Mouse (Mus musculus) neural tube, embryonic 11.5 days (tissue): ENCODE data around the gene Smap2. TPM values are rescaled to one million over a fixed set of nuclear protein-coding genes. Genes with fewer than 3 reads are reported as not detected.
A peak's percentile ranks its signal among the peaks of the same experiment; 100 is the strongest.

Experiments used
- ATAC-seq: fragments of 200-750 bp; cut with Nextera tagmentation; 2 replicates; pipeline ENCODE4 v1.8.0; 2017; ENCODE audit warnings: moderate number of reproducible peaks, mild to moderate bottlenecking, moderate TSS enrichment, moderate library complexity; ENCODE audit not compliant: insufficient read depth, low FRiP score, low TSS enrichment
- DNase-seq: peaks from one replicate; pipeline ENCODE4 v3.0.0-alpha.2; 2015; ENCODE audit warnings: low spot score
- H3K27ac ChIP-seq: fragments of 300-500 bp; sonication (generic); 2 replicates; pipeline ENCODE4 v1.5.1; 2014; ENCODE audit warnings: low read depth, mild to moderate bottlenecking, low read length
- H3K27me3 ChIP-seq: fragments of 300-500 bp; sonication (generic); 2 replicates; pipeline ENCODE4 v1.6.1; 2014; ENCODE audit warnings: mild to moderate bottlenecking, low read length, mixed read lengths; ENCODE audit not compliant: control insufficient read depth, insufficient read depth
- H3K36me3 ChIP-seq: fragments of 300-500 bp; sonication (generic); 2 replicates; pipeline ENCODE4 v1.6.1; 2014; ENCODE audit warnings: mild to moderate bottlenecking, low read length, moderate library complexity, mixed read lengths; ENCODE audit not compliant: control insufficient read depth, insufficient read depth
- H3K4me1 ChIP-seq: fragments of 300-500 bp; sonication (generic); 2 replicates; pipeline ENCODE4 v1.6.1; 2014; ENCODE audit warnings: low read length, mixed read lengths; ENCODE audit not compliant: control insufficient read depth, insufficient read depth
- H3K4me2 ChIP-seq: fragments of 300-500 bp; sonication (generic); 2 replicates; pipeline ENCODE4 v1.6.1; 2014; ENCODE audit warnings: low read depth, mild to moderate bottlenecking, moderate library complexity
- H3K4me3 ChIP-seq: fragments of 300-500 bp; sonication (generic); 2 replicates; pipeline ENCODE4 v1.5.1; 2014; ENCODE audit warnings: low read depth, low read length
- H3K9ac ChIP-seq: fragments of 300-500 bp; sonication (generic); 2 replicates; pipeline ENCODE4 v1.6.1; 2014; ENCODE audit warnings: mild to moderate bottlenecking, low read length
- H3K9me3 ChIP-seq: fragments of 300-500 bp; sonication (generic); 2 replicates; pipeline ENCODE4 v1.6.1; 2016; ENCODE audit warnings: low read length; ENCODE audit not compliant: control insufficient read depth
- WGBS: fragments of 180-500 bp; shearing (Covaris S2); extraction: QIAGEN DNeasy Blood & Tissue Kit; methylation state at CpG from one replicate; pipeline ENCODE4 v1.1.7; 2014; 5-methylcytosine and 5-hydroxymethylcytosine counted together
- polyA plus RNA-seq: library from polyadenylated mRNA; unstranded; fragments of >200 nt; fragmentation: Nextera tagmentation; extraction: Ambion mirVana; gene quantifications from 2 replicates; pipeline ENCODE4 v1.2.1, GENCODE M21; 2014

The Smap2 gene
- polyA plus RNA-seq, 1 experiment from 2014 or later: 24.7 TPM

GRCm38 (mm10) chr4:120974711-120975427, 42.2 kb downstream of the Smap2 start:
- no peaks in the 10 kb centered on the region for H3K9me3 ChIP-seq
- H3K36me3 ChIP-seq: peaks cover 11% of the 10 kb centered on the region
- no peak overlapping the region for H3K4me2 ChIP-seq
- H3K27me3 ChIP-seq: no peaks in the 10 kb centered on the region
- DNase-seq: no peak
- H3K27ac ChIP-seq: no peak overlapping the region
- ATAC-seq: no peak
- WGBS: 89% methylated on average over 11 of the region's 11 CpGs
- H3K4me1 ChIP-seq: no peaks in the 10 kb centered on the region
- no peak overlapping the region for H3K4me3 ChIP-seq
- H3K9ac ChIP-seq: no peak overlapping the region

GRCm38 (mm10) chr4:120971842-120972241, 45.2 kb downstream of the Smap2 start:
- no peaks in the 10 kb centered on the region for H3K9me3 ChIP-seq
- H3K4me1 ChIP-seq: no peaks in the 10 kb centered on the region
- no peak overlapping the region for H3K4me2 ChIP-seq
- no peak for ATAC-seq
- H3K36me3 ChIP-seq: peaks cover 11% of the 10 kb centered on the region
- H3K9ac ChIP-seq: no peak overlapping the region
- no peak for DNase-seq
- no peak overlapping the region for H3K27ac ChIP-seq
- H3K4me3 ChIP-seq: no peak overlapping the region
- 90% methylated on average over 8 of the region's 8 CpGs for WGBS
- H3K27me3 ChIP-seq: no peaks in the 10 kb centered on the region

- WGBS: 82% methylated on average over 5 of the region's 5 CpGs
- no peak overlapping the region for H3K4me2 ChIP-seq
- no peak overlapping the region for H3K4me3 ChIP-seq
- ATAC-seq (no peak), DNase-seq (peak; percentile 46)
- H3K36me3 ChIP-seq: peaks cover 11% of the 10 kb centered on the region
- no peaks in the 10 kb centered on the region for H3K27me3 ChIP-seq
- no peaks in the 10 kb centered on the region for H3K9me3 ChIP-seq
- H3K27ac ChIP-seq: no peak overlapping the region
- H3K4me1 ChIP-seq: no peaks in the 10 kb centered on the region
- no peak overlapping the region for H3K9ac ChIP-seq
These were observed 47.5 kb downstream of the Smap2 start for GRCm38 (mm10) chr4:120969382-120970146.

GRCm38 (mm10) chr4:120968486-120968885, 48.6 kb downstream of the Smap2 start:
- no peak overlapping the region for H3K27ac ChIP-seq
- DNase-seq (no peak), ATAC-seq (no peak)
- H3K36me3 ChIP-seq: peaks cover 11% of the 10 kb centered on the region
- H3K4me2 ChIP-seq: no peak overlapping the region
- no peaks in the 10 kb centered on the region for H3K9me3 ChIP-seq
- WGBS: 94% methylated on average over 9 of the region's 9 CpGs
- no peaks in the 10 kb centered on the region for H3K27me3 ChIP-seq
- H3K9ac ChIP-seq: no peak overlapping the region
- H3K4me1 ChIP-seq: no peaks in the 10 kb centered on the region
- H3K4me3 ChIP-seq: no peak overlapping the region

- no peaks in the 10 kb centered on the region for H3K9me3 ChIP-seq
- no peaks in the 10 kb centered on the region for H3K36me3 ChIP-seq
- DNase-seq: no peak
- H3K4me3 ChIP-seq: no peak overlapping the region
- H3K4me1 ChIP-seq: 0 out of 2 replicates have a peak, but pooled peaks cover 7% of the 10 kb centered on the region
- no peak overlapping the region for H3K9ac ChIP-seq
- H3K27ac ChIP-seq: no peak overlapping the region
- no peak for ATAC-seq
- no peaks in the 10 kb centered on the region for H3K27me3 ChIP-seq
- 92% methylated on average over 1 of the region's 1 CpGs for WGBS
- H3K4me2 ChIP-seq: no peak overlapping the region
These were observed 61.5 kb downstream of the Smap2 start for GRCm38 (mm10) chr4:120955586-120955985.

GRCm38 (mm10) chr4:120953667-120954066, 63.4 kb downstream of the Smap2 start:
- no peak for DNase-seq
- H3K36me3 ChIP-seq: no peaks in the 10 kb centered on the region
- H3K4me3 ChIP-seq: no peak overlapping the region
- no peak overlapping the region for H3K4me2 ChIP-seq
- no peaks in the 10 kb centered on the region for H3K9me3 ChIP-seq
- 71% methylated on average over 1 of the region's 1 CpGs for WGBS
- no peak overlapping the region for H3K27ac ChIP-seq
- ATAC-seq: no peak; the same call in 1 of the 2 replicates
- H3K4me1 ChIP-seq: 0 out of 2 replicates have a peak, but pooled peaks cover 7% of the 10 kb centered on the region
- no peaks in the 10 kb centered on the region for H3K27me3 ChIP-seq
- H3K9ac ChIP-seq: no peak overlapping the region

- Histone ChIP-seq H3K36me3 (no peaks in the 10 kb centered on the region), H3K27ac (no peak overlapping the region), H3K4me1 (0 out of 2 replicates have a peak, but pooled peaks cover 7% of the 10 kb centered on the region), H3K9me3 (no peaks in the 10 kb centered on the region), H3K4me2 (no peak overlapping the region), H3K27me3 (no peaks in the 10 kb centered on the region), H3K4me3 (no peak overlapping the region), H3K9ac (no peak overlapping the region)
- no peak for DNase-seq
- ATAC-seq: no peak
- WGBS: 86% methylated on average over 4 of the region's 4 CpGs
These were observed 64.0 kb downstream of the Smap2 start for GRCm38 (mm10) chr4:120953038-120953437.

GRCm38 (mm10) chr4:120952163-120952562, 64.9 kb downstream of the Smap2 start:
- Histone ChIP-seq H3K4me2 (peak overlapping the region; percentile 77), H3K4me1 (0 out of 2 replicates have a peak, but pooled peaks cover 7% of the 10 kb centered on the region), H3K36me3 (no peaks in the 10 kb centered on the region), H3K27ac (no peak overlapping the region; the same call in 1 of the 2 replicates), H3K4me3 (peak overlapping the region; percentile 76), H3K27me3 (no peaks in the 10 kb centered on the region), H3K9ac (peak overlapping the region; percentile 89), H3K9me3 (no peaks in the 10 kb centered on the region)
- DNase-seq: no peak
- WGBS: 57% methylated on average over 6 of the region's 6 CpGs
- no peak for ATAC-seq
